Mouse (Mus musculus) heart, embryonic 13.5 days (tissue): Measurements from ENCODE around the gene Msmo1. TPM values are rescaled to one million over a fixed set of nuclear protein-coding genes. Genes with fewer than 3 reads are reported as not detected.

Source experiments
- ATAC-seq: fragments of 200-750 bp; cut with Nextera tagmentation; 2 replicates; pipeline ENCODE4 v1.8.0; 2017; ENCODE audit warnings: moderate TSS enrichment; ENCODE audit not compliant: insufficient number of reproducible peaks, low FRiP score, low TSS enrichment; ENCODE audit errors: extremely low read depth
- H3K27ac ChIP-seq: fragments of 300-500 bp; sonication (generic); replicated peaks from 2 replicates; pipeline ENCODE4 v1.5.1; 2015; ENCODE audit warnings: moderate library complexity, mild to moderate bottlenecking, inconsistent platforms
- H3K27me3 ChIP-seq: fragments of 300-500 bp; sonication (generic); replicated peaks from 2 replicates; pipeline ENCODE4 v1.6.1; 2015; ENCODE audit warnings: mild to moderate bottlenecking, inconsistent platforms
- H3K36me3 ChIP-seq: fragments of 300-500 bp; sonication (generic); 2 replicates; pipeline ENCODE4 v1.6.1; 2015; ENCODE audit warnings: mild to moderate bottlenecking, inconsistent platforms
- H3K4me1 ChIP-seq: fragments of 300-500 bp; sonication (generic); 2 replicates; pipeline ENCODE4 v1.6.1; 2015; ENCODE audit warnings: inconsistent platforms
- H3K4me2 ChIP-seq: fragments of 300-500 bp; sonication (generic); 2 replicates; pipeline ENCODE4 v1.6.1; 2015; ENCODE audit warnings: inconsistent platforms, mild to moderate bottlenecking, moderate library complexity
- H3K4me3 ChIP-seq: fragments of 300-500 bp; sonication (generic); 2 replicates; pipeline ENCODE4 v1.5.1; 2015; ENCODE audit warnings: moderate library complexity, mild to moderate bottlenecking, inconsistent platforms
- H3K9ac ChIP-seq: fragments of 300-500 bp; sonication (generic); 2 replicates; pipeline ENCODE4 v1.6.1; 2015; ENCODE audit warnings: inconsistent platforms, mild to moderate bottlenecking, moderate library complexity
- H3K9me3 ChIP-seq: fragments of 300-500 bp; sonication (generic); 2 replicates; pipeline ENCODE4 v1.6.1; 2016; ENCODE audit warnings: inconsistent platforms
- WGBS: fragments of 180-500 bp; shearing (Covaris S2); methylation state at CpG from one replicate; pipeline ENCODE4 v1.1.7; 2015; ENCODE audit warnings: mixed read lengths; 5-methylcytosine and 5-hydroxymethylcytosine counted together
- polyA plus RNA-seq: library from polyadenylated mRNA; unstranded; fragments of >200 nt; fragmentation: Nextera tagmentation; extraction: Ambion mirVana; gene quantifications from 2 replicates; pipeline ENCODE4 v1.2.1, GENCODE M21; 2015

The Msmo1 gene
- polyA plus RNA-seq, 1 experiment from 2014 or later = 50.3 TPM

- H3K9ac ChIP-seq = peak overlapping the region; percentile 50; the same call in 1 of the 2 replicates
- H3K9me3 ChIP-seq = no peaks in the 10 kb centered on the region
- H3K4me2 ChIP-seq = peak overlapping the region; percentile 10
- peak overlapping the region; percentile 65 for H3K27ac ChIP-seq
- 46% methylated on average over 8 of the region's 8 CpGs for WGBS
- ATAC-seq = no peak
- H3K4me3 ChIP-seq = no peak overlapping the region
- H3K4me1 ChIP-seq = peaks cover 19% of the 10 kb centered on the region
- no peaks in the 10 kb centered on the region for H3K27me3 ChIP-seq
- H3K36me3 ChIP-seq = no peaks in the 10 kb centered on the region
These were observed 58.5 kb downstream of the Msmo1 start for GRCm38 (mm10) chr8:64674951-64675585.

GRCm38 (mm10) chr8:64672920-64673319 is 60.7 kb downstream of the Msmo1 start:
- no peak overlapping the region for H3K27ac ChIP-seq
- WGBS = 52% methylated on average over 2 of the region's 2 CpGs
- H3K4me1 ChIP-seq = peaks cover 19% of the 10 kb centered on the region
- H3K4me2 ChIP-seq = no peak overlapping the region
- H3K9ac ChIP-seq = no peak overlapping the region
- no peaks in the 10 kb centered on the region for H3K36me3 ChIP-seq
- H3K4me3 ChIP-seq = no peak overlapping the region
- ATAC-seq = no peak
- H3K9me3 ChIP-seq = no peaks in the 10 kb centered on the region
- no peaks in the 10 kb centered on the region for H3K27me3 ChIP-seq

- Histone ChIP-seq H3K4me1 (peaks cover 19% of the 10 kb centered on the region), H3K4me2 (no peak overlapping the region), H3K4me3 (no peak overlapping the region), H3K36me3 (no peaks in the 10 kb centered on the region), H3K27ac (no peak overlapping the region), H3K27me3 (no peaks in the 10 kb centered on the region), H3K9ac (no peak overlapping the region), H3K9me3 (no peaks in the 10 kb centered on the region)
- 40% methylated on average over 1 of the region's 1 CpGs for WGBS
- no peak for ATAC-seq
These were observed 61.7 kb downstream of the Msmo1 start for GRCm38 (mm10) chr8:64671937-64672336.

Other genes with a start within 250 kb of the Msmo1 start
- 193 and 209 TPM in 2 replicates for gene Cpe, start 40.7 kb downstream of the Msmo1 start, polyA plus RNA-seq
- gene Klhl2, start 116.2 kb upstream of the Msmo1 start, polyA plus RNA-seq = 5.4 and 8.6 TPM in 2 replicates
- 24.0 and 24.2 TPM in 2 replicates for gene Tmem192, start 213.4 kb upstream of the Msmo1 start, polyA plus RNA-seq